Mouse (Mus musculus) liver, embryonic 14.5 days (tissue): ENCODE measurements around the gene Iqschfp. TPM values are rescaled to one million over a fixed set of nuclear protein-coding genes. Genes with fewer than 3 reads are reported as not detected.

Experiments
- ATAC-seq: fragments of 200-750 bp; cut with Nextera tagmentation; 2 replicates; pipeline ENCODE4 v1.8.0; 2017; ENCODE audit warnings: moderate number of reproducible peaks, mild to moderate bottlenecking, moderate library complexity; ENCODE audit not compliant: insufficient read depth
- DNase-seq, 3 experiments: peaks; one replicate each; pipeline ENCODE4 v3.0.0-alpha.2; 2012 to 2013; ENCODE audit warnings: low read depth in 3 of 3, low spot score in 3 of 3
- H3K27ac ChIP-seq: fragments of 300-500 bp; sonication (generic); 2 replicates; pipeline ENCODE4 v1.5.1; 2014; ENCODE audit warnings: moderate library complexity, mild to moderate bottlenecking, control low read depth, inconsistent platforms
- H3K27me3 ChIP-seq: fragments of 300-500 bp; sonication (generic); 2 replicates; pipeline ENCODE4 v1.6.1; 2014; ENCODE audit warnings: mild to moderate bottlenecking, low read length, moderate library complexity; ENCODE audit not compliant: control insufficient read depth, insufficient read depth
- H3K36me3 ChIP-seq: fragments of 300-500 bp; sonication (generic); replicated peaks from 2 replicates; pipeline ENCODE4 v1.6.1; 2014; ENCODE audit warnings: low read depth; ENCODE audit not compliant: control insufficient read depth, insufficient read depth
- H3K4me1 ChIP-seq, 2 experiments: fragments of 200-500 bp in 1 of 2; fragments of 300-500 bp in 1 of 2; sonication (generic) in 1 of 2; replicated peaks; 2 replicates each; pipeline ENCODE4 v1.6.1; 2012 to 2014; ENCODE audit warnings: antibody characterized with exemption in 1 of 2, inconsistent platforms in 1 of 2, low read length in 1 of 2; ENCODE audit not compliant: control insufficient read depth in 2 of 2, insufficient read depth in 2 of 2
- H3K4me2 ChIP-seq: fragments of 300-500 bp; sonication (generic); 2 replicates; pipeline ENCODE4 v1.6.1; 2014; ENCODE audit warnings: low read depth, mild to moderate bottlenecking, control low read depth, moderate library complexity
- H3K4me3 ChIP-seq, 2 experiments: fragments of 200-500 bp in 1 of 2; fragments of 300-500 bp in 1 of 2; sonication (generic) in 1 of 2; 2 replicates each; pipeline ENCODE4 v1.5.1; 2012 to 2014; ENCODE audit warnings: low read depth in 2 of 2, low read length in 2 of 2, mild to moderate bottlenecking in 2 of 2, control low read depth in 1 of 2, inconsistent platforms in 1 of 2, moderate library complexity in 1 of 2; ENCODE audit not compliant: insufficient read depth in 1 of 2
- H3K9ac ChIP-seq: fragments of 300-500 bp; sonication (generic); replicated peaks from 2 replicates; pipeline ENCODE4 v1.6.1; 2014; ENCODE audit warnings: mild to moderate bottlenecking, control low read depth, moderate library complexity
- H3K9me3 ChIP-seq: fragments of 300-500 bp; sonication (generic); 2 replicates; pipeline ENCODE4 v1.6.1; 2016; ENCODE audit warnings: low read length, mixed read lengths; ENCODE audit not compliant: control insufficient read depth
- CTCF ChIP-seq: IDR thresholded peaks from 2 replicates; pipeline ENCODE4 v1.5.1; 2016; ENCODE audit warnings: antibody characterized with exemption, low read depth, control low read depth
- EP300 ChIP-seq: IDR thresholded peaks from 2 replicates; pipeline ENCODE4 v1.6.1; 2016; ENCODE audit warnings: antibody characterized with exemption, low read depth
- WGBS: fragments of 180-500 bp; shearing (Covaris S2); extraction: QIAGEN DNeasy Blood & Tissue Kit; methylation state at CpG from one replicate; pipeline ENCODE4 v1.1.7; 2014; ENCODE audit not compliant: insufficient replicate concordance; 5-methylcytosine and 5-hydroxymethylcytosine counted together
- polyA plus RNA-seq, 2 experiments: library from polyadenylated mRNA; depleted of rRNA in 1 of 2; stranded (reverse) in 1 of 2; unstranded in 1 of 2; fragments of >200 nt; fragmentation: Nextera tagmentation in 1 of 2; extraction: Ambion mirVana in 1 of 2; gene quantifications; 2 replicates each; pipeline versions ENCODE4 v1.2.1 to v1.2.3; 2012 to 2014

Iqschfp gene
- polyA plus RNA-seq, 2 experiments: not detected

DNA sequence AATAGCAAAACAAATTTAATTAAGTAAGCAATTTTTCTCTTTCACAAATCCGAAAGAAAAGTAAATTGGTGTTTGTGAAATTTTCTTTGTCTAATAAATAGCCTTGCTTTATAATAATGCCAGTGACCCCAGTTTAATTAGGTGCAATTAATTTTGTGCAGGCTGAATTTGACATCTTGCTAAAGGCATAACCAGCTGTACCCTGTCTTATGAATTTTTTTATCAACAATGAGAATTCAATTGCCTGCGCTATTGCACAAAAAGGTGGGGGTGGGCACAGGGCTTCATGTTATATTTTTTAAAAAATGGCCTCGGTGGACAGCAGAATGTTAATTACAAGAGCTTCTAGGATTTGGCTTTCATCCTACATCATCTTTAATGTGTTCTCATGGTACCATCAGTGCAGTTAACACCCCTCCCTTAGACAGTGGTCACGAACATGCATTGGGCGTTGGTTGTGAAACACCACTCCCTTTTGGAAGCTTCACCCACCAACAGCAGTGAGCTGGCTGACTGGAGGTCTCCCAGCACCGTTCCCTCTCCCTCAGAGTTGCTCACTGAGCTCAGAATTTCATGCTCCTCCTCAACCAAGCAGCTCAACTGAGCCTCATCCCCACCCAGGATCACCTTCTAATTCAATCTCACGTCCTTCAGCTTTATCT, 714.0 kb downstream of the Iqschfp start:
- no peaks in the 10 kb centered on the region for H3K4me1 ChIP-seq
- H3K27me3 ChIP-seq: no peaks in the 10 kb centered on the region
- DNase-seq: no peak
- no peaks in the 10 kb centered on the region for H3K9me3 ChIP-seq
- 73% methylated on average over 7 of the region's 7 CpGs for WGBS
- TF ChIP-seq EP300 (no peak), CTCF (no peak)
- H3K36me3 ChIP-seq: no peaks in the 10 kb centered on the region
- ATAC-seq: no peak
- H3K9ac ChIP-seq: no peak overlapping the region
- no peak overlapping the region for H3K4me3 ChIP-seq
- no peak overlapping the region for H3K27ac ChIP-seq
- no peak overlapping the region for H3K4me2 ChIP-seq

- Histone ChIP-seq H3K9ac (no peak overlapping the region), H3K27me3 (no peaks in the 10 kb centered on the region), H3K36me3 (no peaks in the 10 kb centered on the region), H3K9me3 (no peaks in the 10 kb centered on the region), H3K27ac (no peak overlapping the region), H3K4me1 (no peaks in the 10 kb centered on the region), H3K4me2 (no peak overlapping the region), H3K4me3 (no peak overlapping the region)
- TF ChIP-seq CTCF (no peak), EP300 (no peak)
- WGBS: 79% methylated on average over 8 of the region's 8 CpGs
- no peak for ATAC-seq
- no peak for DNase-seq
Measured at GRCm38 (mm10) chr3:68606730-68607129, 714.7 kb downstream of the Iqschfp start.

- H3K9me3 ChIP-seq: no peaks in the 10 kb centered on the region
- no peak for DNase-seq
- H3K4me3 ChIP-seq: no peak overlapping the region
- H3K36me3 ChIP-seq: no peaks in the 10 kb centered on the region
- TF ChIP-seq EP300 (no peak), CTCF (no peak)
- 74% methylated on average over 8 of the region's 8 CpGs for WGBS
- no peaks in the 10 kb centered on the region for H3K4me1 ChIP-seq
- ATAC-seq: no peak
- no peak overlapping the region for H3K4me2 ChIP-seq
- H3K27me3 ChIP-seq: no peaks in the 10 kb centered on the region
- no peak overlapping the region for H3K9ac ChIP-seq
- H3K27ac ChIP-seq: no peak overlapping the region
Measured at GRCm38 (mm10) chr3:68607336-68607735, 715.3 kb downstream of the Iqschfp start.

DNA sequence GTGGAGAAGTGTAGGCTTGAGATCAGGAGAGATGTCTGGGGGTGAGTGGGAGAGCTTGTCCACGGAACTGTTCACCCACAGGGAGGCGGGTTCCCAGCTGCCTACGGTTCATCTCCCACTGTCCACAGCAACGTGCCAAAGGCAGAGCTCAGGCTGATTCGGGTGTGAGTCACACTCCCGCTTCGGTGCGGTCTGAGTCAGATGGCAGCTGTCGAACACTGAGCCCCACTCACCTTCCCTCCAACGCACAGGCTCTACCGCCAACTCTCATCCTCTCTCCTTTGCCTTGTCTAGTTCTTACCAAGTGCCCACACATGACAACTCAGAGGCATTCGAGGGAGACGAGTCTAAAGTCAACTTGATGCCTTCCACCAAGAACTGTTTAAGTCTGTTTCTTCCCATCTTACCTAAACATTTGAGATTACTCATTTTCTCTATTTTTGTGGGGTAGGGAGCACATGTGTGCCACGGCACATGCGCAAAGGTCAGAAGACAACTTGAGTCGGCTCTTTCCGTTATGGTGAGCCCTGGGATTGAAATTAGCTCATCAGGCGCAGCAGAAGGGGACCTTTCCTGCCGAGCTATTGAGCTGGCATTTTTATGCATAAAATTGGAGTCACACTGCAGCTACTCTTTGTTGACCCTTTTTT, 716.9 kb downstream of the Iqschfp start:
- ATAC-seq: no peak
- no peak for DNase-seq
- no peaks in the 10 kb centered on the region for H3K36me3 ChIP-seq
- H3K4me3 ChIP-seq: no peak overlapping the region
- TF ChIP-seq CTCF: no peak
- no peak for TF ChIP-seq EP300
- no peaks in the 10 kb centered on the region for H3K4me1 ChIP-seq
- H3K27me3 ChIP-seq: no peaks in the 10 kb centered on the region
- H3K4me2 ChIP-seq: no peak overlapping the region
- 73% methylated on average over 19 of the region's 19 CpGs for WGBS
- H3K9me3 ChIP-seq: no peaks in the 10 kb centered on the region
- H3K9ac ChIP-seq: no peak overlapping the region
- no peak overlapping the region for H3K27ac ChIP-seq

DNA sequence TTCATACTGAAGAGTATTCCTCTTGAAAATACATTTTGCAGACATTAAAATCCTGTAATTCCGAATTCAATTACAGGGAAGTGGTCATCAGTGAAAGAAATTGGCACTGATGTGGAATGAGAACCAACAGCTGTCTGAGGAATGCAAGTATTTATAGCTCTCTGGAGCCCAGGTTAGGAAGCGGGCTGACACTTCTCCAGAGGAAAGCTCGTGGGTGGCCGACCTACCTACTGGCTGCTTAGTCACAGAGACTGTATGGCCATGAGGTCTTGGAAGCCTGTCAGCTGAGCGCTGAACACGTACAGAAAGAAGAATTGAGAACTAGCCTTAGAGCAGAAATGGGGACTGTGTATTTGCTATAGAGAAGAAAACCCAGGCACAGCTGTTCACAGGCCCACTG, 718.0 kb downstream of the Iqschfp start:
- ATAC-seq (no peak), DNase-seq (no peak)
- Histone ChIP-seq H3K4me1 (no peaks in the 10 kb centered on the region), H3K4me2 (no peak overlapping the region), H3K9ac (no peak overlapping the region), H3K9me3 (no peaks in the 10 kb centered on the region), H3K36me3 (no peaks in the 10 kb centered on the region), H3K4me3 (no peak overlapping the region), H3K27ac (no peak overlapping the region), H3K27me3 (no peaks in the 10 kb centered on the region)
- 51% methylated on average over 6 of the region's 6 CpGs for WGBS
- TF ChIP-seq CTCF (no peak), EP300 (no peak)
